Mouse (Mus musculus) neutrophil, adult 83 days (primary cell): ENCODE measurements around the gene Mcub. TPM values are rescaled to one million over a fixed set of nuclear protein-coding genes. Genes with fewer than 3 reads are reported as not detected.

Experiments
- total RNA-seq, 2 experiments: library from RNA; stranded (reverse); gene quantifications; one replicate each; pipeline ENCODE4 v1.2.4; 2023

Gene Mcub
- 10 to 100 TPM; 30.8 to 32.2 TPM for total RNA-seq

DNA sequence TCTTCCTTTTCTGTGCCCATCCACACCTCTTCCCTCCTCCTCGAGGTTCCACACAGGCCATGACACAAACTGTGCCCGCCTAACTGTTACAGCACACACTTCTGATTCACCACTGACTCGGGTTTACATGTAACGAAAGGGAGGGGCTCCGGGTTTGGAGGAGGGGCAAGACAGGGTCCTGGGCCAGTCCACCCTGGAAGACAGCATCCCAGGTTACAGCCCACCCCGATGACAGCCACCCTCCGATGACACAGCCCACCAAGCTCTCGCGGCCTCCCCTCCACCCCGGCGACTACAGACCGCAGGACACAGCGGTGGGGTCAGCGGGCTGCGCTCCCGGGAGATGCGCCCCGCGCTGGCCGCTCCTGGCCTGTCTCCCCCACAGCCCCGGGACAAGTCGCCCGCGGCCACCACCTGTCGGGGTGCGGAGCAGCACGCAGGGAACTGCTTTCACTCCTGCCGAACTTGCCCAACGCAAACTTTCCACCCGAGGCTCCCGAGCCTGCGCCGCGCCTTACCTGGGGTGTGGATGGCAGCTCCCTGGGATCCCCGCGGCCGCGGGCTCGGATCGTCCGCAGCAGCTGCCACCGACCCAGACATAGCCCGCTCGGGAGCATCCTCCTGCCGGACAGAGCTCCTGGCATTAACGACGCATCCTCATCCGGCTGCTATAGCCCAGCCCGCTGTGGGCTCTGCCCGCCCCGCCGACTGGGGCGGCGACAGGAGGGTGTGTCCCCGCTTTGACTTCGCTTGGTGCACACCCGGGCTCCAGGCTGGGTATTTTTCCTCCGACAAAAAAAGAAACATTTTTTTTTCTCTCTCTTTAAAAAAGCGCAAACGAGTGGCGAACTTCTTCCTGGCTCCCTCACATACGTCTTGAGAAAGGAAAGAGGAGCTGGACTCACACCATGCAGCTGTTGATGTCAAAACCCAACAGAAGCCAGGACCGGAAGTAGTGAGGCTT, at the start of gene Mcub:
Gene Mcub (minus strand): TSS at position 775 of the 964 bp plus-strand sequence.

GRCm38 (mm10) chr3:129901271-129901809, 68.7 kb downstream of the Mcub start, which contains the start of gene Casp6:
Casp6 (plus strand) TSS chr3:129901425.

DNA sequence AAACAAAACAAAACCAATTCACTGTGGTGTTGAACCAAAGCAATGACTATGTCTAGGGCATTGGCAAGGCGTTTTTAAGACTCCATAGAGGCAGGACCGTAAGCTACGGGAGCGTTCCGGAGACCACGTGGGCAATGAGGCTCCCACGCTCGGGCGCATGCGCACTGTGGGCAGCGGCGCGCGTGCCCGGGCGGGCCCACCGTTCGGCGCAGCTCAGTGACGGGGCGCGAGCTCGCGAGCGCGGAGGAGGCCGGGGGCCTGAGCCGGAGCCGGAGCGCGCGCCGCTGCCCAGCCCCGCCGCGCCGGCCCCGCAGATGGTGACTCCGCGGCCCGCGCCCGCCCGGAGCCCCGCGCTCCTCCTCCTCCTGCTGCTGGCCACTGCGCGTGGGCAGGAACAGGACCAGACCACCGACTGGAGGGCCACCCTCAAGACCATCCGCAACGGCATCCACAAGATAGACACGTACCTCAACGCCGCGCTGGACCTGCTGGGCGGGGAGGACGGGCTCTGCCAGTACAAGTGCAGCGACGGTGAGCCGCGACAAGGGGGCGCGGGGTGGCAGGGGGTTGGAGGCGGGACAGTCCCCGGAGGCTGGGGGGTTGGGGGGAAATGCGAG, 91.5 kb downstream of the Mcub start, which contains the start of gene Pla2g12a:
Gene Pla2g12a (plus strand): TSS at position 202 of the 617 bp plus-strand sequence.

Other genes with a start within 250 kb of the Mcub start
- gene Egf, start 214.9 kb downstream of the Mcub start, total RNA-seq = under 1 TPM; 0.33 to 0.96 TPM
- gene Lrit3, start 166.2 kb downstream of the Mcub start, total RNA-seq = not detected
- under 1 TPM in 1 of 2 experiments, not detected in 1; 0.22 TPM for gene Rrh, start 147.6 kb downstream of the Mcub start, total RNA-seq
- 10 to 100 TPM; 24.3 to 27.6 TPM for gene Gar1, start 138.8 kb downstream of the Mcub start, total RNA-seq
- not detected for gene Cfi, start 134.3 kb downstream of the Mcub start, total RNA-seq
- gene Pla2g12a, start 91.6 kb downstream of the Mcub start, total RNA-seq = 10 to 100 TPM in 1 of 2 experiments, 1 to 10 TPM in 1; 9.8 to 10.6 TPM
- 10 to 100 TPM in 1 of 2 experiments, 1 to 10 TPM in 1; 9.2 to 10.1 TPM for gene Casp6, start 68.8 kb downstream of the Mcub start, total RNA-seq
- gene Sec24b, start 91.3 kb upstream of the Mcub start, total RNA-seq = 10 to 100 TPM; 62.2 to 69.4 TPM
- gene Col25a1, start 161.3 kb upstream of the Mcub start, total RNA-seq = under 1 TPM; 0.07 to 0.22 TPM